Mouse (Mus musculus): Measurements from ENCODE around the gene Acap1.

GRCm38 (mm10) chr11:69876867-69877266, 18.5 kb downstream of the Acap1 start:
- peak; percentile 86 for TF ChIP-seq CTCF (IDR thresholded peaks at IDR 0.05; ENCODE audit: borderline replicate concordance, extremely low read depth, insufficient read depth, insufficient read length)
- TF ChIP-seq POLR2A (IDR thresholded peaks at IDR 0.05; ENCODE audit: borderline replicate concordance, extremely low read depth, insufficient read depth, insufficient read length, poor library complexity, severe bottlenecking) = no peak

All from brain, embryonic 14.5 days (tissue).